Mouse (Mus musculus): ENCODE results near the gene Mreg. TPM values are rescaled to one million over a fixed set of nuclear protein-coding genes. Genes with fewer than 3 reads are reported as not detected.
"Not testable (repeated sequence)": the region's sequence is repeated elsewhere in the genome, so short reads cannot be mapped to it uniquely, and the experiment has no call there.

The Mreg gene
- total and polyA plus RNA-seq, 2 experiments from 2014 or later, result 2.3 to 2.4 TPM

DNA sequence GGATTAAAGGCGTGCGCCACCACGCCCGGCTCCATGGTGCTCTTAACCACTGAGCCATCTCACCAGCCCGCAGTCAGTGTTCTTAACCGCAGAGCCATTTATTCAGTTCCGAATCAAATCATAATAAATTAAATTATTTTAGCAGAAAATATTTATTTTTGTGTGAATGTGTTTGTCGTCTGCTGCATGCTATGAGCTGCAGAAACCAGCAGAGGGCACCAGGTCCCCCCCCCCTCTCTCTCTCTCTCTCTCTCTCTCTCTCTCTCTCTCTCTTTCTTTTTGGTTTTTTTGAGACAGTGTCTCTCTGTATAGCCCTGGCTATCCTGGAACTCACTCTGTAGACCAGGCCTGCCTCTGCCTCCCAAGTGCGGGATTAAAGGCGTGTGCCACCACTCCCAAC is 20.5 kb upstream of the Mreg start:
- not testable (repeated sequence) for H3K36me3 ChIP-seq (ENCODE audit: insufficient read depth, low read length); H3K4me1 ChIP-seq (ENCODE audit: insufficient read depth, low read length); H3K27ac ChIP-seq (ENCODE audit: low read depth, low read length); H3K4me3 ChIP-seq (ENCODE audit: low read depth, low read length); H3K4me2 ChIP-seq (ENCODE audit: low read depth, low read length, poor library complexity, severe bottlenecking); H3K9ac ChIP-seq (replicated peaks; ENCODE audit: low read length, poor library complexity, severe bottlenecking); ATAC-seq (ENCODE audit: low FRiP score); DNase-seq (ENCODE audit: low spot score); H3K9me3 ChIP-seq (ENCODE audit: low read length); H3K27me3 ChIP-seq (ENCODE audit: insufficient read depth, low read length)
- TF ChIP-seq CTCF (IDR thresholded peaks at IDR 0.05), result peak; percentile 58
- 82% methylated on average over 10 of the region's 10 CpGs for WGBS

- Histone ChIP-seq H3K4me3 (ENCODE audit: low read depth, low read length) (no peak overlapping the region), H3K9ac (replicated peaks; ENCODE audit: low read length, poor library complexity, severe bottlenecking) (no peak overlapping the region), H3K27ac (ENCODE audit: low read depth, low read length) (no peak overlapping the region), H3K27me3 (ENCODE audit: insufficient read depth, low read length) (no peaks in the 10 kb centered on the region), H3K4me1 (ENCODE audit: insufficient read depth, low read length) (no peaks in the 10 kb centered on the region), H3K9me3 (ENCODE audit: low read length) (no peaks in the 10 kb centered on the region), H3K36me3 (ENCODE audit: insufficient read depth, low read length) (no peaks in the 10 kb centered on the region), H3K4me2 (ENCODE audit: low read depth, low read length, poor library complexity, severe bottlenecking) (no peak overlapping the region)
- DNase-seq (ENCODE audit: low spot score), result no peak
- no peak for ATAC-seq (ENCODE audit: low FRiP score)
- no peak for TF ChIP-seq CTCF (IDR thresholded peaks at IDR 0.05)
- WGBS, result 16% methylated on average over 3 of the region's 3 CpGs
Observed at GRCm38 (mm10) chr1:72228974-72229373, 16.9 kb upstream of the Mreg start.

DNA sequence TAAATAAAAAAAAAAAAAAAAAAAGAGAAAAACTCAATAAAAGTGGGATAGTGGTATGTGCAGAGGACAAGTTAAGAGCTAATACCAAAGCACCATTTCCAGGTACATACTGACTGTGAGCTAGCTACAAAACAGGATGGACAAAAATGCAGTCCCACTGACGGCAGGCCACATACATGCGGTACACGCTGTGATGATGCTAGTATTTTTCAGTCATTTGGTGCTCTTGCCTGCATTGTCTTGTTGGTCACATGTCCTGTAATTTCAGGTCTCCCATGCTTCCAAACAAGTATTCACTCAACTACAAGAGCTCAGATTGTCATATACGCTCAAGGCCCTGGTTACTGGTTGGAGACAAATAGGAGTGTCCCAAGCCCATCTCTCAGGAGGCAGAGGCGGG is 15.4 kb upstream of the Mreg start:
- Histone ChIP-seq H3K9ac (replicated peaks; ENCODE audit: low read length, poor library complexity, severe bottlenecking) (no peak overlapping the region), H3K4me2 (ENCODE audit: low read depth, low read length, poor library complexity, severe bottlenecking) (no peak overlapping the region), H3K27ac (ENCODE audit: low read depth, low read length) (no peak overlapping the region), H3K9me3 (ENCODE audit: low read length) (no peaks in the 10 kb centered on the region), H3K4me1 (ENCODE audit: insufficient read depth, low read length) (no peaks in the 10 kb centered on the region), H3K27me3 (ENCODE audit: insufficient read depth, low read length) (no peaks in the 10 kb centered on the region), H3K36me3 (ENCODE audit: insufficient read depth, low read length) (no peaks in the 10 kb centered on the region), H3K4me3 (ENCODE audit: low read depth, low read length) (no peak overlapping the region)
- no peak for DNase-seq (ENCODE audit: low spot score)
- no peak for TF ChIP-seq CTCF (IDR thresholded peaks at IDR 0.05)
- ATAC-seq (ENCODE audit: low FRiP score), result no peak
- WGBS, result 91% methylated on average over 5 of the region's 5 CpGs

- H3K36me3 ChIP-seq (ENCODE audit: insufficient read depth, low read length), result no peaks in the 10 kb centered on the region
- 56% methylated on average over 4 of the region's 4 CpGs for WGBS
- no peaks in the 10 kb centered on the region for H3K4me1 ChIP-seq (ENCODE audit: insufficient read depth, low read length)
- DNase-seq (ENCODE audit: low spot score) (no peak), ATAC-seq (ENCODE audit: low FRiP score) (no peak)
- TF ChIP-seq CTCF (IDR thresholded peaks at IDR 0.05), result no peak
- no peak overlapping the region for H3K9ac ChIP-seq (replicated peaks; ENCODE audit: low read length, poor library complexity, severe bottlenecking)
- H3K4me3 ChIP-seq (ENCODE audit: low read depth, low read length), result no peak overlapping the region
- no peak overlapping the region for H3K27ac ChIP-seq (ENCODE audit: low read depth, low read length)
- H3K4me2 ChIP-seq (ENCODE audit: low read depth, low read length, poor library complexity, severe bottlenecking), result peak overlapping the region; percentile 67; the same call in 1 of the 2 replicates
- H3K27me3 ChIP-seq (ENCODE audit: insufficient read depth, low read length), result no peaks in the 10 kb centered on the region
- H3K9me3 ChIP-seq (ENCODE audit: low read length), result no peaks in the 10 kb centered on the region
Observed at GRCm38 (mm10) chr1:72226887-72227481, 14.9 kb upstream of the Mreg start.

GRCm38 (mm10) chr1:72226172-72226886 is 14.2 kb upstream of the Mreg start:
- 3% methylated on average over 9 of the region's 18 CpGs for WGBS
- H3K27ac ChIP-seq (ENCODE audit: low read depth, low read length), result no peak overlapping the region

DNA sequence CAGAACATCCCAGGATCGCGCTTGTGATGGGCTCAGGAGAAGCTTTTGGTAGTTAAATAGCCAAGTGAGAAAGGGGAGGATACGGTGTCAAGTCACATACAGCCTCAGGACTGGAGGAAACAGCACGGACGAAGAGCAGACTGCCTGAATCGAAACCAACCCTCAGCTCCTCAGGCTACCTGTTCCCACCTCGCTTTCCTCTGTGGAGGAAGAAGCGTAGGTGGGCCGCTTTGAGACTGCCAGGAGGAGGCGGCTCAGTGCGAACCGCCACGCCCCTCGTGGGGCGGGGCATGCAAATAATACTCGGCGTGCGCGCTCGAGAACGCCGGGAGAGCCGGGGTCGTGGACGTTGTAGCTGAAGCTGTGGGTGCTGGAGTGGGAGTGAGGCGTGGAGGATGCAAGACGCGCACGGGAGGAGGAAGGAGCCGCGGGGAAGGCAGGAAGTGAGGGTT is 13.6 kb upstream of the Mreg start:
- Histone ChIP-seq H3K4me2 (ENCODE audit: low read depth, low read length, poor library complexity, severe bottlenecking) (peak overlapping the region; percentile 67), H3K9ac (replicated peaks; ENCODE audit: low read length, poor library complexity, severe bottlenecking) (peak overlapping the region; percentile 50), H3K4me3 (ENCODE audit: low read depth, low read length) (peak overlapping the region; percentile 45), H3K27ac (ENCODE audit: low read depth, low read length) (peak overlapping the region; percentile 51; the same call in 1 of the 2 replicates)
- WGBS, result under 1% methylated on average over 25 of the region's 31 CpGs
- not testable (repeated sequence) for H3K4me1 ChIP-seq (ENCODE audit: insufficient read depth, low read length); H3K36me3 ChIP-seq (ENCODE audit: insufficient read depth, low read length); H3K9me3 ChIP-seq (ENCODE audit: low read length); H3K27me3 ChIP-seq (ENCODE audit: insufficient read depth, low read length)
- peak; percentile 87 for DNase-seq (ENCODE audit: low spot score)
- peak; percentile 90 for ATAC-seq (ENCODE audit: low FRiP score)

More at GRCm38 (mm10) chr1:72226172-72226886, 14.2 kb upstream of the Mreg start:
- H3K9ac ChIP-seq (replicated peaks; ENCODE audit: low read length, poor library complexity, severe bottlenecking), result no peak overlapping the region; the same call in 1 of the 2 replicates
- DNase-seq (ENCODE audit: low spot score), result peak; percentile 77
- H3K4me1 ChIP-seq (ENCODE audit: insufficient read depth, low read length), result no peaks in the 10 kb centered on the region
- H3K36me3 ChIP-seq (ENCODE audit: insufficient read depth, low read length), result no peaks in the 10 kb centered on the region
- no peak for TF ChIP-seq CTCF (IDR thresholded peaks at IDR 0.05)
- peak; percentile 86 for ATAC-seq (ENCODE audit: low FRiP score)
- no peaks in the 10 kb centered on the region for H3K9me3 ChIP-seq (ENCODE audit: low read length)
- peak overlapping the region; percentile 45 for H3K4me3 ChIP-seq (ENCODE audit: low read depth, low read length)
- peak overlapping the region; percentile 67 for H3K4me2 ChIP-seq (ENCODE audit: low read depth, low read length, poor library complexity, severe bottlenecking)
- H3K27me3 ChIP-seq (ENCODE audit: insufficient read depth, low read length), result no peaks in the 10 kb centered on the region

Data from midbrain, postnatal 0 days (tissue).